Mouse (Mus musculus): Measurements from ENCODE around the gene Spaca1. TPM values are rescaled to one million over a fixed set of nuclear protein-coding genes. Genes with fewer than 3 reads are reported as not detected.
"Not testable (repeated sequence)": the region's sequence is repeated elsewhere in the genome, so short reads cannot be mapped to it uniquely, and the experiment has no call there.

Gene Spaca1
- 0.61 TPM in 1 of 2 replicates, not detected in the other for total RNA-seq (2014; rRNA removed)
- polyA plus RNA-seq (2015; fragmentation: Nextera tagmentation; extraction: Ambion mirVana): 0.80 and 1.1 TPM in 2 replicates

GRCm38 (mm10) chr4:34049571-34050255 lies at the start of gene Spaca1:
TSS of gene Spaca1 (minus strand) at chr4:34050191.
- no peaks in the 10 kb centered on the region for H3K27me3 ChIP-seq (ENCODE audit: insufficient read depth, low read length)
- peak within 1 kb of the TSS; percentile 42 for H3K4me2 ChIP-seq (ENCODE audit: low read depth, low read length, poor library complexity, severe bottlenecking)
- WGBS: 41% methylated on average over 46 of the region's 46 CpGs
- H3K9me3 ChIP-seq (ENCODE audit: low read length): no peaks in the 10 kb centered on the region
- H3K27ac ChIP-seq (ENCODE audit: low read depth, low read length): no peak within 1 kb of the TSS
- H3K9ac ChIP-seq (replicated peaks; ENCODE audit: low read length, poor library complexity, severe bottlenecking): peak within 1 kb of the TSS; percentile 26; the same call in 1 of the 2 replicates
- no peak for TF ChIP-seq CTCF (IDR thresholded peaks at IDR 0.05)
- H3K4me3 ChIP-seq (ENCODE audit: low read depth, low read length): peak within 1 kb of the TSS; percentile 20; the same call in 1 of the 2 replicates
- ATAC-seq (ENCODE audit: low FRiP score): no peak
- no peaks in the 10 kb centered on the region for H3K36me3 ChIP-seq (ENCODE audit: insufficient read depth, low read length)
- no peaks in the 10 kb centered on the region for H3K4me1 ChIP-seq (ENCODE audit: insufficient read depth, low read length)
- DNase-seq (ENCODE audit: low spot score): peak; percentile 2

GRCm38 (mm10) chr4:34087286-34087685 lies 37.3 kb upstream of the Spaca1 start:
- WGBS: 86% methylated on average over 5 of the region's 5 CpGs
- not testable (repeated sequence) for ATAC-seq (ENCODE audit: low FRiP score); DNase-seq (ENCODE audit: low spot score)

DNA sequence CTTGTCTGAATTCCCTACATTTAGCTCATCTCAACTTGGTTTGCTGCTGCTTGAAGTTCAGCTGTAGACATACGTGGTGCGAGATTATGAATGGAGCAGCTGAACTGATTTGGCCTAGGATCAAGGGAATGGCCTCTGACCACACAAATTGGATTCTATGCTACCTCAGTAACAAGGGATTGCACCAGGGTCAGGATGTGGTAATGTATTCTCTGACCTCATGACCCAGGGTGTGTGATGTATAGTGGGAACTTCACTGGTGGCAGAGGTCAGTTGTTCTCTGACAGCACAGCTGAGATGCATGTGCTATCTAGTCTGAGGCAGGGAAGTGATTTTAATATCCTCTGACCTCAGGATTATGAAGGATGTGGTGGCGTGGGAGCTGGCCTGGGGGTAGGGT lies 31.1 kb upstream of the Spaca1 start:
- H3K4me2 ChIP-seq (ENCODE audit: low read depth, low read length, poor library complexity, severe bottlenecking): no peak overlapping the region
- H3K27me3 ChIP-seq (ENCODE audit: insufficient read depth, low read length): no peaks in the 10 kb centered on the region
- no peak for TF ChIP-seq CTCF (IDR thresholded peaks at IDR 0.05)
- no peaks in the 10 kb centered on the region for H3K4me1 ChIP-seq (ENCODE audit: insufficient read depth, low read length)
- DNase-seq (ENCODE audit: low spot score) (no peak), ATAC-seq (ENCODE audit: low FRiP score) (no peak)
- no peaks in the 10 kb centered on the region for H3K9me3 ChIP-seq (ENCODE audit: low read length)
- H3K36me3 ChIP-seq (ENCODE audit: insufficient read depth, low read length): no peaks in the 10 kb centered on the region
- H3K9ac ChIP-seq (replicated peaks; ENCODE audit: low read length, poor library complexity, severe bottlenecking): no peak overlapping the region
- H3K4me3 ChIP-seq (ENCODE audit: low read depth, low read length): no peak overlapping the region
- WGBS: 81% methylated on average over 3 of the region's 3 CpGs
- H3K27ac ChIP-seq (ENCODE audit: low read depth, low read length): no peak overlapping the region

More at GRCm38 (mm10) chr4:34087286-34087685, 37.3 kb upstream of the Spaca1 start:
- H3K36me3 ChIP-seq (ENCODE audit: insufficient read depth, low read length); H3K4me3 ChIP-seq (ENCODE audit: low read depth, low read length); H3K9ac ChIP-seq (replicated peaks; ENCODE audit: low read length, poor library complexity, severe bottlenecking); H3K27ac ChIP-seq (ENCODE audit: low read depth, low read length); H3K4me2 ChIP-seq (ENCODE audit: low read depth, low read length, poor library complexity, severe bottlenecking); H3K4me1 ChIP-seq (ENCODE audit: insufficient read depth, low read length); H3K9me3 ChIP-seq (ENCODE audit: low read length); H3K27me3 ChIP-seq (ENCODE audit: insufficient read depth, low read length): not testable (repeated sequence)

GRCm38 (mm10) chr4:34069002-34069401 lies 19.0 kb upstream of the Spaca1 start:
- 85% methylated on average over 3 of the region's 5 CpGs for whole genome bisulfite sequencing
- no peak for ATAC-seq (ENCODE audit: low FRiP score)
- no peaks in the 10 kb centered on the region for H3K4me1 ChIP-seq (ENCODE audit: insufficient read depth, low read length)
- no peaks in the 10 kb centered on the region for H3K9me3 ChIP-seq (ENCODE audit: low read length)
- H3K4me2 ChIP-seq (ENCODE audit: low read depth, low read length, poor library complexity, severe bottlenecking): no peak overlapping the region
- no peak overlapping the region for H3K9ac ChIP-seq (replicated peaks; ENCODE audit: low read length, poor library complexity, severe bottlenecking)
- no peak for TF ChIP-seq CTCF (IDR thresholded peaks at IDR 0.05)
- no peak overlapping the region for H3K4me3 ChIP-seq (ENCODE audit: low read depth, low read length)
- no peak overlapping the region for H3K27ac ChIP-seq (ENCODE audit: low read depth, low read length)
- H3K36me3 ChIP-seq (ENCODE audit: insufficient read depth, low read length): no peaks in the 10 kb centered on the region
- DNase-seq (ENCODE audit: low spot score): no peak
- no peaks in the 10 kb centered on the region for H3K27me3 ChIP-seq (ENCODE audit: insufficient read depth, low read length)

DNA sequence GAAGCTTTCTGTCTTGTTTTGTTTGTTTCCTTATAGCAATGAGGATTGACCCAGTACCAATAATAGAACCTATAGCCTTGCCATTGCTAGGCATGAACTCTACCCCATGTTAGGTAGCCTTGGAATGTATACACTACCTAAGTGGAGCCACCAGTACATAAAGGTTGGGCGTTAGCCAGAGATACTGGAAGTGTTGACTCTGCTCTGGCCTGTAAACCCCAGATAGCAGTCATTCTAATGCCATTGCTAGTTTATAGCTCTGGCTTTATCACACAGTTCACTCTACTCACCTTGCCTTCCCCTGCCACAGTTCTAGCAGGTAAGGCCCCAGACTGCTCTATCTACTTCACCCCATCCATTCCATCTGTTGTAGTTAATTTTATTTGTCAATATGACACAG lies 8.3 kb upstream of the Spaca1 start:
- Histone ChIP-seq H3K9me3 (ENCODE audit: low read length) (0 out of 2 replicates have a peak, but pooled peaks cover 3% of the 10 kb centered on the region), H3K27me3 (ENCODE audit: insufficient read depth, low read length) (no peaks in the 10 kb centered on the region), H3K27ac (ENCODE audit: low read depth, low read length) (no peak overlapping the region), H3K9ac (replicated peaks; ENCODE audit: low read length, poor library complexity, severe bottlenecking) (no peak overlapping the region), H3K36me3 (ENCODE audit: insufficient read depth, low read length) (no peaks in the 10 kb centered on the region), H3K4me3 (ENCODE audit: low read depth, low read length) (no peak overlapping the region), H3K4me2 (ENCODE audit: low read depth, low read length, poor library complexity, severe bottlenecking) (no peak overlapping the region), H3K4me1 (ENCODE audit: insufficient read depth, low read length) (no peaks in the 10 kb centered on the region)
- ATAC-seq (ENCODE audit: low FRiP score) (no peak), DNase-seq (ENCODE audit: low spot score) (no peak)
- 83% methylated on average over 1 of the region's 1 CpGs for WGBS
- no peak for TF ChIP-seq CTCF (IDR thresholded peaks at IDR 0.05)

- Histone ChIP-seq H3K27ac (ENCODE audit: low read depth, low read length) (no peak overlapping the region), H3K9ac (replicated peaks; ENCODE audit: low read length, poor library complexity, severe bottlenecking) (no peak overlapping the region), H3K9me3 (ENCODE audit: low read length) (no peaks in the 10 kb centered on the region), H3K4me2 (ENCODE audit: low read depth, low read length, poor library complexity, severe bottlenecking) (no peak overlapping the region), H3K36me3 (ENCODE audit: insufficient read depth, low read length) (no peaks in the 10 kb centered on the region), H3K4me1 (ENCODE audit: insufficient read depth, low read length) (no peaks in the 10 kb centered on the region), H3K27me3 (ENCODE audit: insufficient read depth, low read length) (no peaks in the 10 kb centered on the region), H3K4me3 (ENCODE audit: low read depth, low read length) (no peak overlapping the region)
- TF ChIP-seq CTCF (IDR thresholded peaks at IDR 0.05): no peak
- DNase-seq (ENCODE audit: low spot score): no peak
- WGBS: 93% methylated on average over 2 of the region's 2 CpGs
- ATAC-seq (ENCODE audit: low FRiP score): no peak
These were observed 23.2 kb downstream of the Spaca1 start for GRCm38 (mm10) chr4:34026771-34027170.
